Mouse (Mus musculus): ENCODE data around the gene Rerg. TPM values are rescaled to one million over a fixed set of nuclear protein-coding genes. Genes with fewer than 3 reads are reported as not detected.

Gene Rerg
- total and polyA plus RNA-seq, 2 experiments from 2014 or later, result 2.8 to 12.9 TPM

- no peaks in the 10 kb centered on the region for H3K36me3 ChIP-seq (ENCODE audit: insufficient read depth)
- 85% methylated on average over 14 of the region's 14 CpGs for WGBS
- H3K4me3 ChIP-seq (ENCODE audit: low read depth, low read length), result no peak overlapping the region
- H3K4me1 ChIP-seq (ENCODE audit: insufficient read depth), result no peaks in the 10 kb centered on the region
- H3K9me3 ChIP-seq (ENCODE audit: low read length), result no peaks in the 10 kb centered on the region
- no peak for TF ChIP-seq CTCF (IDR thresholded peaks at IDR 0.05; ENCODE audit: low read depth)
- no peak overlapping the region for H3K4me2 ChIP-seq (ENCODE audit: low read depth)
- DNase-seq, result no peak
- no peaks in the 10 kb centered on the region for H3K27me3 ChIP-seq (ENCODE audit: insufficient read depth, low read length)
- H3K9ac ChIP-seq, result no peak overlapping the region
- no peak overlapping the region for H3K27ac ChIP-seq (ENCODE audit: low read depth, low read length)
- no peak for ATAC-seq
Observed at GRCm38 (mm10) chr6:137064786-137065185, 105.5 kb downstream of the Rerg start.

- peak; percentile 97 for ATAC-seq
Observed at GRCm38 (mm10) chr6:137063239-137063940, 106.9 kb downstream of the Rerg start.

GRCm38 (mm10) chr6:137061880-137062531, 108.3 kb downstream of the Rerg start:
- no peak for TF ChIP-seq CTCF (IDR thresholded peaks at IDR 0.05; ENCODE audit: low read depth)
- Histone ChIP-seq H3K27me3 (ENCODE audit: insufficient read depth, low read length) (no peaks in the 10 kb centered on the region), H3K36me3 (ENCODE audit: insufficient read depth) (no peaks in the 10 kb centered on the region), H3K4me1 (ENCODE audit: insufficient read depth) (no peaks in the 10 kb centered on the region), H3K4me3 (ENCODE audit: low read depth, low read length) (no peak overlapping the region), H3K9me3 (ENCODE audit: low read length) (no peaks in the 10 kb centered on the region), H3K4me2 (ENCODE audit: low read depth) (no peak overlapping the region), H3K9ac (no peak overlapping the region), H3K27ac (ENCODE audit: low read depth, low read length) (no peak overlapping the region)
- DNase-seq (no peak), ATAC-seq (no peak)
- WGBS, result 92% methylated on average over 18 of the region's 18 CpGs

More at GRCm38 (mm10) chr6:137063239-137063940, 106.9 kb downstream of the Rerg start:
- no peak overlapping the region for H3K4me2 ChIP-seq (ENCODE audit: low read depth)
- no peaks in the 10 kb centered on the region for H3K9me3 ChIP-seq (ENCODE audit: low read length)
- TF ChIP-seq CTCF (IDR thresholded peaks at IDR 0.05; ENCODE audit: low read depth), result no peak
- H3K4me3 ChIP-seq (ENCODE audit: low read depth, low read length), result no peak overlapping the region
- H3K4me1 ChIP-seq (ENCODE audit: insufficient read depth), result no peaks in the 10 kb centered on the region
- 0 out of 2 replicates have a peak overlapping the region, but pooled peaks have one; percentile 24 for H3K27ac ChIP-seq (ENCODE audit: low read depth, low read length)
- 54% methylated on average over 10 of the region's 10 CpGs for WGBS
- no peaks in the 10 kb centered on the region for H3K27me3 ChIP-seq (ENCODE audit: insufficient read depth, low read length)
- DNase-seq, result peak; percentile 60
- H3K9ac ChIP-seq, result no peak overlapping the region
- no peaks in the 10 kb centered on the region for H3K36me3 ChIP-seq (ENCODE audit: insufficient read depth)

- H3K4me2 ChIP-seq (ENCODE audit: low read depth), result no peak overlapping the region
- H3K4me3 ChIP-seq (ENCODE audit: low read depth, low read length), result no peak overlapping the region
- 87% methylated on average over 5 of the region's 5 CpGs for WGBS
- no peaks in the 10 kb centered on the region for H3K27me3 ChIP-seq (ENCODE audit: insufficient read depth, low read length)
- H3K4me1 ChIP-seq (ENCODE audit: insufficient read depth), result no peaks in the 10 kb centered on the region
- no peak for TF ChIP-seq CTCF (IDR thresholded peaks at IDR 0.05; ENCODE audit: low read depth)
- H3K9me3 ChIP-seq (ENCODE audit: low read length), result no peaks in the 10 kb centered on the region
- no peaks in the 10 kb centered on the region for H3K36me3 ChIP-seq (ENCODE audit: insufficient read depth)
- H3K27ac ChIP-seq (ENCODE audit: low read depth, low read length), result no peak overlapping the region
- ATAC-seq (no peak), DNase-seq (no peak)
- H3K9ac ChIP-seq, result no peak overlapping the region
Observed at GRCm38 (mm10) chr6:137060595-137060994, 109.7 kb downstream of the Rerg start.

- no peaks in the 10 kb centered on the region for H3K27me3 ChIP-seq (ENCODE audit: insufficient read depth, low read length)
- no peak overlapping the region for H3K27ac ChIP-seq (ENCODE audit: low read depth, low read length)
- no peak for TF ChIP-seq CTCF (IDR thresholded peaks at IDR 0.05; ENCODE audit: low read depth)
- no peak overlapping the region for H3K9ac ChIP-seq
- no peaks in the 10 kb centered on the region for H3K9me3 ChIP-seq (ENCODE audit: low read length)
- no peaks in the 10 kb centered on the region for H3K36me3 ChIP-seq (ENCODE audit: insufficient read depth)
- no peak overlapping the region for H3K4me2 ChIP-seq (ENCODE audit: low read depth)
- DNase-seq (no peak), ATAC-seq (no peak)
- H3K4me1 ChIP-seq (ENCODE audit: insufficient read depth), result no peaks in the 10 kb centered on the region
- no peak overlapping the region for H3K4me3 ChIP-seq (ENCODE audit: low read depth, low read length)
- 92% methylated on average over 2 of the region's 2 CpGs for WGBS
Observed at GRCm38 (mm10) chr6:137058257-137058656, 112.0 kb downstream of the Rerg start.

- no peak for DNase-seq
- H3K27ac ChIP-seq (ENCODE audit: low read depth, low read length), result no peak overlapping the region
- H3K4me1 ChIP-seq (ENCODE audit: insufficient read depth), result no peaks in the 10 kb centered on the region
- H3K27me3 ChIP-seq (ENCODE audit: insufficient read depth, low read length), result no peaks in the 10 kb centered on the region
- no peak overlapping the region for H3K4me2 ChIP-seq (ENCODE audit: low read depth)
- H3K4me3 ChIP-seq (ENCODE audit: low read depth, low read length), result no peak overlapping the region
- WGBS, result 86% methylated on average over 2 of the region's 2 CpGs
- no peak overlapping the region for H3K9ac ChIP-seq
- no peak for ATAC-seq
- no peaks in the 10 kb centered on the region for H3K36me3 ChIP-seq (ENCODE audit: insufficient read depth)
- H3K9me3 ChIP-seq (ENCODE audit: low read length), result no peaks in the 10 kb centered on the region
- TF ChIP-seq CTCF (IDR thresholded peaks at IDR 0.05; ENCODE audit: low read depth), result no peak
Observed at GRCm38 (mm10) chr6:137054073-137054472, 116.2 kb downstream of the Rerg start.

- ATAC-seq (no peak), DNase-seq (no peak)
- Histone ChIP-seq H3K4me2 (ENCODE audit: low read depth) (no peak overlapping the region), H3K27me3 (ENCODE audit: insufficient read depth, low read length) (no peaks in the 10 kb centered on the region), H3K4me3 (ENCODE audit: low read depth, low read length) (no peak overlapping the region), H3K4me1 (ENCODE audit: insufficient read depth) (no peaks in the 10 kb centered on the region), H3K9me3 (ENCODE audit: low read length) (no peaks in the 10 kb centered on the region), H3K9ac (no peak overlapping the region), H3K27ac (ENCODE audit: low read depth, low read length) (no peak overlapping the region), H3K36me3 (ENCODE audit: insufficient read depth) (no peaks in the 10 kb centered on the region)
- 79% methylated on average over 5 of the region's 5 CpGs for WGBS
- peak; percentile 57 for TF ChIP-seq CTCF (IDR thresholded peaks at IDR 0.05; ENCODE audit: low read depth)
Observed at GRCm38 (mm10) chr6:137053464-137053863, 116.8 kb downstream of the Rerg start.

Data from forebrain, postnatal 0 days (tissue).